Mouse (Mus musculus): ENCODE results near the gene Gm10972.
"Not testable (repeated sequence)": the region's sequence is repeated elsewhere in the genome, so short reads cannot be mapped to it uniquely, and the experiment has no call there.

DNA sequence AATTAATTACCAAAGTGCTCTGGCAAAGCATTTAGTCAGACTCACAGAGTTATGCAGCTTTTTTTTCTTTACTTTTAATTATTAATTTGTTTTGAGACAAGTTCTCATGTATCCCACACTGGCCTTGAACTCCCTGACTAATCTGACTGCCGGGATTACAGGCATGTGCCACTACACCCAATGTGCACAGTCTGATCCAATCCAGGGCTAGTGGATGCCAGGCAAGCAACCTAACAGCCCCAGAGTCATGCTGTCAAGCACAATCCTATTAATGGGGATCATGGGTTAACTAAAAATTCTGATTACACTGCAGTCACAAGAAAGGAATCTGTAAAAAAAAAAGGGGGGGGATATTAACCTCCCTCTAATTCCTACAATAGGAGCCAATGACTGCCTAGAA is 11.1 kb downstream of the Gm10972 start:
- not testable (repeated sequence) for TF ChIP-seq POLR2A (IDR thresholded peaks at IDR 0.05; ENCODE audit: low read depth, low read length); CTCF (IDR thresholded peaks at IDR 0.05; ENCODE audit: borderline replicate concordance, insufficient read depth, low read length)

Data from embryonic fibroblast, embryonic 13.5 days (primary cell).